Mouse (Mus musculus): ENCODE data around the gene Kcnab2. TPM values are rescaled to one million over a fixed set of nuclear protein-coding genes. Genes with fewer than 3 reads are reported as not detected.

Kcnab2 gene
- polyA plus RNA-seq, 1 experiment = 6.1 TPM

DNA sequence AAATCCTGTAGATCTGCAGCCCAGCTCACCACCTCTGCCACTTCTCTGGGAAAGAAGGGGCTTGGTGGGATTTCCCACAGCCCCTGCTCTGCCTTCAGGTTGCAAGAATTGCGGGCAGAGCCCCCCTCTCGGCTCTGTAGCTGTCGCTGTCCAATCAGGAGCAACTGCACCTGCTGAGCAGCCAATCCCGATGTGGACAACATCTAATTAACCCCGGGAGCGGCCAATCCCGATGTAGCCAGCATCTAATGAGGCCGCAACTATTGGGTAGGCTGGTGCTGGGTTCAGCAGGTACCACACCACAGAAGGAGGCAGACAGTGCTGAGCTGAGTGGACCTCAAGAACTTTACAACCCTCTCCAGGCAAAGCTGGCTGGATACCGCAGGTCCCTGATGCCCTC, 36.1 kb downstream of the Kcnab2 start:
- Histone ChIP-seq H3K4me3 (ENCODE audit: insufficient read depth, low read depth, low read length) (no peak overlapping the region), H3K27me3 (replicated peaks; ENCODE audit: control insufficient read depth, insufficient read depth, low read length) (no peaks in the 10 kb centered on the region), H3K4me1 (ENCODE audit: control insufficient read depth, insufficient read depth, low read length) (no peaks in the 10 kb centered on the region), H3K36me3 (ENCODE audit: control insufficient read depth, insufficient read depth, low read length) (no peaks in the 10 kb centered on the region), H3K27ac (ENCODE audit: insufficient read depth, low read depth, low read length) (no peak overlapping the region)
- no peak for DNase-seq
- 36% methylated on average over 9 of the region's 9 CpGs for WGBS
- no peak for TF ChIP-seq POLR2A (IDR thresholded peaks at IDR 0.05; ENCODE audit: low read depth, low read length)
- TF ChIP-seq CTCF (conservative IDR thresholded peaks at IDR 0.05; ENCODE audit: insufficient read depth, insufficient read length, low read depth, low read length) = no peak

DNA sequence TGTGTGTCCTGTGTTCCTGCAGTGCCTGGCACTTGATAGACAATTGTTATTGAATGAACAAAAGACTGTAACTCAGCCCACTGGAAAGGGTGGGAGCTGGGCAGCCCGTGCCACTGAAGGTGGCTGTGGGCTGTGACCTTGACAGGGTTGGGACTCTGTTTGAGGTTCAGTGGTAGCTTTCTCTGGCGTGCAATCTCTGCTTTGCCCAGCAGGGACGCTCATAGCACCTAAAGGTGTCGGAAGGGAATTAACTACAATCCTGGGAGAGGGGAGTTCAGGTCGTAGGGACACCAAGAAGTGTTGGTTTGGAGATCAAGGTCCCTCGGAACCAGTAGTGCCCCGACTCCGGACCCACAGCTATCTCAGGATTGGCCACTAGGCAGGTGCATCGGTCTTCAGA, 36.8 kb downstream of the Kcnab2 start:
- peak; percentile 18 for DNase-seq
- H3K27me3 ChIP-seq (replicated peaks; ENCODE audit: control insufficient read depth, insufficient read depth, low read length) = no peaks in the 10 kb centered on the region

DNA sequence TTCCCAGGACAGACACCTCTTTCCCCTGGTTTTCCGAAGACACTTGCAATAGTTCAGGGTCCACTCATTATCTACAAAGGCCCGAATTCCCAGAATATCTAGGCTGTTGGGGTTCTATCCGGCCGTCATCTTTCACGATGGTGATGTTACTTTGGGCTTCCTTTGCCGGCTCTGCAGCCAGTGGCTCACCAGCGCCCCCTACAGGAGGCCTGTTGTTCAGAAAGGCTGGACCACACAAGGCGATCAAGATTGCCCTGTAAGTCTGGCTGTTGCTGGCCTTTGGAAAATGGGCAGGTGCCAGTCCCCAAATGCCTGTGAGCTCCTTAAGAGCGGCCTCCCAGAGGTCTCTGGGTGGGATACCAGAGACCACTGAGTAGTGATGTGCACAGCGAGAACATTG, 42.4 kb downstream of the Kcnab2 start:
- WGBS = 16% methylated on average over 10 of the region's 10 CpGs
- H3K36me3 ChIP-seq (ENCODE audit: control insufficient read depth, insufficient read depth, low read length) = no peaks in the 10 kb centered on the region
- H3K27me3 ChIP-seq (replicated peaks; ENCODE audit: control insufficient read depth, insufficient read depth, low read length) = no peaks in the 10 kb centered on the region
- no peak overlapping the region for H3K4me3 ChIP-seq (ENCODE audit: insufficient read depth, low read depth, low read length)
- peak; percentile 62 for DNase-seq
- peak; percentile 72 for TF ChIP-seq CTCF (conservative IDR thresholded peaks at IDR 0.05; ENCODE audit: insufficient read depth, insufficient read length, low read depth, low read length)
- TF ChIP-seq POLR2A (IDR thresholded peaks at IDR 0.05; ENCODE audit: low read depth, low read length) = no peak
- H3K4me1 ChIP-seq (ENCODE audit: control insufficient read depth, insufficient read depth, low read length) = no peaks in the 10 kb centered on the region
- H3K27ac ChIP-seq (ENCODE audit: insufficient read depth, low read depth, low read length) = no peak overlapping the region

More for the DNA sequence above, 36.8 kb downstream of the Kcnab2 start:
- no peak overlapping the region for H3K27ac ChIP-seq (ENCODE audit: insufficient read depth, low read depth, low read length)
- WGBS = 69% methylated on average over 9 of the region's 9 CpGs
- TF ChIP-seq POLR2A (IDR thresholded peaks at IDR 0.05; ENCODE audit: low read depth, low read length) = no peak
- no peak overlapping the region for H3K4me3 ChIP-seq (ENCODE audit: insufficient read depth, low read depth, low read length)
- no peaks in the 10 kb centered on the region for H3K4me1 ChIP-seq (ENCODE audit: control insufficient read depth, insufficient read depth, low read length)
- no peaks in the 10 kb centered on the region for H3K36me3 ChIP-seq (ENCODE audit: control insufficient read depth, insufficient read depth, low read length)

DNA sequence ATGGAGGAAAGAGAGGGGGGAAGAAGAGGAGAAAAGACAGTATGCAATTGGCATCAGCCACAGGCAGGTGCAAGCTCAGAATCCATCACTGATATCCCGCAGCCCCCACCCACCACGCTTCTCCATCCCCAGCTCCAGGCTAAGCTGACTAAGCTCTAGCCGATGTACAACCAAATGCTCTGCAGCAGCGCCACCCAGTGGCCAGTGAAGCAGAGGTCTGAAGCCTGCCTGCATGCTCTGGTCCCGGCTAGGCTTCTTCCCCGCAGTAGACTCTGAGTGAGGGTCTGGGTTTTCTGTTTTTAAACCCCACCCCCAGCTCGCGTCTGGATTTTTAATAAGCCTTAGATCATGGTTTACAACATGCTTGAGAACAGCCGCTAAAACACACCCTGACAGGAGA, 42.8 kb downstream of the Kcnab2 start:
- peak; percentile 81 for DNase-seq

DNA sequence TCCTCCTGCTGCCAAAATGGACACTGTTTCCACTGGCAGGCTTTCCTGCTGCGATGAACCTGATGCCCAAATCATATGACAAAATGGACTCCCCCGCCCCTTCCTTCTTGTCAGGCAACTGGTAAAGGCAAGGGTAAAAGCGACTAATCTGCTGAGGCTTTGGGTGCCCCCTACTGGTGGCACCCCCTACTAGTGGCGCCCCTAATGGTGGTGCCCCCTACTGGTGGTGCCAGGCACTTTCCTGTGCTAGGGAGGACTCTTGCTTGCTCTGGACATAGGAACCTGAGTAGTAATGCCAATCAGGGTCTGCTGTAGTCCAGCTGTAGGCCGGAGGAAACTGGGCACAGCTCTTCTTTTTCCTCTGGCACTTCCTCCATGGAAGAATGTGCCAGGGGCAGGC, 45.4 kb downstream of the Kcnab2 start:
- WGBS = 56% methylated on average over 5 of the region's 5 CpGs
- H3K4me3 ChIP-seq (ENCODE audit: insufficient read depth, low read depth, low read length) = no peak overlapping the region
- DNase-seq = peak; percentile 27
- no peaks in the 10 kb centered on the region for H3K4me1 ChIP-seq (ENCODE audit: control insufficient read depth, insufficient read depth, low read length)
- H3K36me3 ChIP-seq (ENCODE audit: control insufficient read depth, insufficient read depth, low read length) = no peaks in the 10 kb centered on the region
- H3K27ac ChIP-seq (ENCODE audit: insufficient read depth, low read depth, low read length) = no peak overlapping the region
- H3K27me3 ChIP-seq (replicated peaks; ENCODE audit: control insufficient read depth, insufficient read depth, low read length) = no peaks in the 10 kb centered on the region
- TF ChIP-seq CTCF (conservative IDR thresholded peaks at IDR 0.05; ENCODE audit: insufficient read depth, insufficient read length, low read depth, low read length) (peak; percentile 68), POLR2A (IDR thresholded peaks at IDR 0.05; ENCODE audit: low read depth, low read length) (no peak)

More for the DNA sequence above, 42.8 kb downstream of the Kcnab2 start:
- H3K4me1 ChIP-seq (ENCODE audit: control insufficient read depth, insufficient read depth, low read length) = no peaks in the 10 kb centered on the region
- peak; percentile 81 for TF ChIP-seq CTCF (conservative IDR thresholded peaks at IDR 0.05; ENCODE audit: insufficient read depth, insufficient read length, low read depth, low read length)
- TF ChIP-seq POLR2A (IDR thresholded peaks at IDR 0.05; ENCODE audit: low read depth, low read length) = no peak
- no peak overlapping the region for H3K4me3 ChIP-seq (ENCODE audit: insufficient read depth, low read depth, low read length)
- H3K27me3 ChIP-seq (replicated peaks; ENCODE audit: control insufficient read depth, insufficient read depth, low read length) = no peaks in the 10 kb centered on the region
- 2% methylated on average over 9 of the region's 9 CpGs for WGBS
- H3K27ac ChIP-seq (ENCODE audit: insufficient read depth, low read depth, low read length) = no peak overlapping the region
- no peaks in the 10 kb centered on the region for H3K36me3 ChIP-seq (ENCODE audit: control insufficient read depth, insufficient read depth, low read length)

DNA sequence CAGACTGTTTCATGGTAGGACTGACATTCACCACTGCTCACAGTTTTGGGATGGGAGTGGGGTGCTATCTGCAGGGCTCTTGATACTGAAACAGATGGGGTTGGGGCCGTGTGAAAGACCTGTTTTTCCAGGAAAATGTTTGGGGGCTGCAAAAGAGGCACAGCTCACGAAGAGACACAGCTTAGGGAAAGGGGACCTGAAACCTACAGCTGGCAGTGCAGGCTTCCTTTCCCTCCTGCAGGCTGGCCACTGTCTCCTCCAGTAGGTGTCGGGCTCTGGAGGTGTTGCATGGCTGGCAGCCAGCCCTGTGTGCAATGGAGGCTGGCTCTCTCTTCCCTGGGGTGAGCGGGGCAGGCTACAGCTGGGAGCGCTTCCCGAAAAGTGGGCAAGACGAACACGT, 49.4 kb downstream of the Kcnab2 start:
- no peak overlapping the region for H3K27ac ChIP-seq (ENCODE audit: insufficient read depth, low read depth, low read length)
- no peaks in the 10 kb centered on the region for H3K36me3 ChIP-seq (ENCODE audit: control insufficient read depth, insufficient read depth, low read length)
- 68% methylated on average over 8 of the region's 8 CpGs for WGBS
- no peaks in the 10 kb centered on the region for H3K4me1 ChIP-seq (ENCODE audit: control insufficient read depth, insufficient read depth, low read length)
- H3K4me3 ChIP-seq (ENCODE audit: insufficient read depth, low read depth, low read length) = no peak overlapping the region
- DNase-seq = no peak
- no peak for TF ChIP-seq POLR2A (IDR thresholded peaks at IDR 0.05; ENCODE audit: low read depth, low read length)
- no peak for TF ChIP-seq CTCF (conservative IDR thresholded peaks at IDR 0.05; ENCODE audit: insufficient read depth, insufficient read length, low read depth, low read length)
- no peaks in the 10 kb centered on the region for H3K27me3 ChIP-seq (replicated peaks; ENCODE audit: control insufficient read depth, insufficient read depth, low read length)

DNA sequence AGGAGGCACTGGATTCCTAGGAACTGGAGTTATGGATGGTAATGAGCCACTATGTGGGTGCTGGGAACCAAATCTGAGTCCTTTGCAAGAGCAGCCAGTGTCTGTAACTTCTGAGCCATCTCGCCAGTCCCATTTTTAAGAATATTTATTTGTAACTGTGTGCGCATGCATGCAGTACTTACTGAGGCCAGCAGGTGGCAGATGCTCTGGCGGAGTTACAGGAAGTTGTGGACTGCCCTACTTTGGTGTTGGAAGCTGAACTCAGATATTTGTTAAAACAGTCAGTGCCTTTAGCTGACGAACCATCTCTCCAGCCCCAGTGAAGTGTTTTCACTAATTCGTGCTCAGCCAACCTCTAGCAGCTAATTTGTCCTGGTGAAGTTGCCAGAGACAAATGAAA, 52.7 kb downstream of the Kcnab2 start:
- TF ChIP-seq CTCF (conservative IDR thresholded peaks at IDR 0.05; ENCODE audit: insufficient read depth, insufficient read length, low read depth, low read length) (peak; percentile 47), POLR2A (IDR thresholded peaks at IDR 0.05; ENCODE audit: low read depth, low read length) (no peak)

DNA sequence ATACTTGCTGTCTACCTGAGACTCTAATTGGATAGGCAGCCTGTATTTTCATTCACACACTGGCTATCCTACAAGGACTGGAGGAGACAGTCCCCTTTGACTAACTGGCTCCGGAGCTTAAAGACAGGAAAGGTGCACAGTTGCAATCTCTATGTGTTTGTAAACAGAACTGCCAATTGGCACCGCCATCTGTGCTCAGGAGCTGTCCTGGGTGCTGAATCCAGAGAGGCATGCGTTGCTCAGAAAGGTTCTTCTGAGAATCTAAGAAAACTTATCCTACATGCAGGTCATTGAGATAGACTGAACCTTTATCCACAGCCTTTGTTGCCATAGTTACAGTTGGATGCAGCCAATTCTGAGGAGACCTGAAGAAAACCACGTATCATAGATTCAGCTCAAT, 53.3 kb downstream of the Kcnab2 start:
- no peak for TF ChIP-seq POLR2A (IDR thresholded peaks at IDR 0.05; ENCODE audit: low read depth, low read length)
- no peak for TF ChIP-seq CTCF (conservative IDR thresholded peaks at IDR 0.05; ENCODE audit: insufficient read depth, insufficient read length, low read depth, low read length)
- Histone ChIP-seq H3K36me3 (ENCODE audit: control insufficient read depth, insufficient read depth, low read length) (no peaks in the 10 kb centered on the region), H3K27ac (ENCODE audit: insufficient read depth, low read depth, low read length) (no peak overlapping the region), H3K4me3 (ENCODE audit: insufficient read depth, low read depth, low read length) (no peak overlapping the region), H3K27me3 (replicated peaks; ENCODE audit: control insufficient read depth, insufficient read depth, low read length) (no peaks in the 10 kb centered on the region), H3K4me1 (ENCODE audit: control insufficient read depth, insufficient read depth, low read length) (no peaks in the 10 kb centered on the region)
- peak; percentile 9 for DNase-seq
- 27% methylated on average over 4 of the region's 4 CpGs for WGBS

More for the DNA sequence above, 52.7 kb downstream of the Kcnab2 start:
- Histone ChIP-seq H3K27me3 (replicated peaks; ENCODE audit: control insufficient read depth, insufficient read depth, low read length) (no peaks in the 10 kb centered on the region), H3K4me1 (ENCODE audit: control insufficient read depth, insufficient read depth, low read length) (no peaks in the 10 kb centered on the region), H3K27ac (ENCODE audit: insufficient read depth, low read depth, low read length) (no peak overlapping the region), H3K36me3 (ENCODE audit: control insufficient read depth, insufficient read depth, low read length) (no peaks in the 10 kb centered on the region), H3K4me3 (ENCODE audit: insufficient read depth, low read depth, low read length) (no peak overlapping the region)
- no peak for DNase-seq
- 72% methylated on average over 5 of the region's 5 CpGs for WGBS

Measured in kidney, adult 2 months (tissue).